ENCODE assay signal across 8 mouse cellular contexts in the genomic region with DNA sequence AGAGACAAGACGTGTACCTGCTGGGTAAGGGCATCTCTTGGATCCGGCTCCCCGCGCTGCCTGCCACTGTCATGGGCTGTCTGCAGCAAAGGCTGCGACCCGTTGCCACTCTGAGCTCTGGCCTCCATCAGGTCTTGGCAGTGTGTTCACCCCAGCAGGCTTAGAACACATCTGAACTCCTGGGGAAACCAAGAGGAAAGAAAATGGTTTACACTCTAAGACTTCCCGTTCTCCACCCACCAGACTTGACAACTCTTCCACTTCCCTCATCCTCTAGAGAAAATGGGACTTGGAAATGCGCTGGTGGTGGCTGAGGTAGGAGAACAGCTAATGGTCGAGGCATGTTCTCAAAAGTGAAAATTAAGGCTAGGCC. TPM values are rescaled to one million over a fixed set of nuclear protein-coding genes. Genes with fewer than 3 reads are reported as not detected.
A peak's percentile ranks its signal among the peaks of the same experiment; 100 is the strongest.
DNase-seq lines count a peak whose midpoint lies in the region; ATAC-seq and TF ChIP-seq lines count a peak whose summit lies in the region.

No protein-coding gene starts in this region.

- no peak for ATAC-seq in embryonic facial prominence, embryonic 11.5 days (replicated peaks; ENCODE audit: insufficient number of reproducible peaks, low FRiP score, low TSS enrichment, low read depth)
- ATAC-seq in hindbrain, embryonic 12.5 days (ENCODE audit: low FRiP score): no peak
- ATAC-seq in neural tube, embryonic 12.5 days (ENCODE audit: low FRiP score, low read depth): no peak

- H3K9ac ChIP-seq in embryonic facial prominence, embryonic 11.5 days (replicated peaks; ENCODE audit: low read length): peak overlapping the region; percentile 29
- peak overlapping the region; percentile 96 for H3K9ac ChIP-seq in hindbrain, embryonic 12.5 days
- peak overlapping the region; percentile 80 for H3K9ac ChIP-seq in neural tube, embryonic 12.5 days

- no peaks in the 10 kb centered on the region for H3K27me3 ChIP-seq in E14TG2a.4 (ENCODE audit: insufficient read depth, low read length)
- no peaks in the 10 kb centered on the region for H3K27me3 ChIP-seq in embryonic facial prominence, embryonic 11.5 days (ENCODE audit: control insufficient read depth, insufficient read depth, low read length)
- H3K27me3 ChIP-seq in hindbrain, embryonic 12.5 days: no peaks in the 10 kb centered on the region
- no peaks in the 10 kb centered on the region for H3K27me3 ChIP-seq in limb, embryonic 10.5 days (ENCODE audit: low read depth, poor library complexity, severe bottlenecking)
- no peaks in the 10 kb centered on the region for H3K27me3 ChIP-seq in neural tube, embryonic 12.5 days (replicated peaks)

- DNase-seq in heart, adult 11 months: peak; percentile 94
- DNase-seq in heart, adult 8-10 months (ENCODE audit: low spot score): no peak
- no peak for DNase-seq in embryonic facial prominence, embryonic 11.5 days (ENCODE audit: low spot score)
- peak; percentile 50 for DNase-seq in limb, embryonic 10.5 days (ENCODE audit: low spot score)
- no peak for DNase-seq in spleen, postnatal 10 days (ENCODE audit: low spot score in 2 of 2)

- H3K4me1 ChIP-seq in E14TG2a.4 (replicated peaks; ENCODE audit: low read depth, low read length): peaks cover 41% of the 10 kb centered on the region
- H3K4me1 ChIP-seq in embryonic facial prominence, embryonic 11.5 days (ENCODE audit: control insufficient read depth, insufficient read depth, low read length): no peaks in the 10 kb centered on the region; the same call in 1 of the 2 replicates
- H3K4me1 ChIP-seq in hindbrain, embryonic 12.5 days: peaks cover 18% of the 10 kb centered on the region
- H3K4me1 ChIP-seq in limb, embryonic 10.5 days: peaks cover 33% of the 10 kb centered on the region
- H3K4me1 ChIP-seq in neural tube, embryonic 12.5 days: peaks cover 20% of the 10 kb centered on the region

- H3K4me3 ChIP-seq in E14TG2a.4 (replicated peaks; ENCODE audit: low read length): peak overlapping the region; percentile 98
- H3K4me3 ChIP-seq in embryonic facial prominence, embryonic 11.5 days (ENCODE audit: low read depth, low read length): peak overlapping the region; percentile 89
- peak overlapping the region; percentile 79 for H3K4me3 ChIP-seq in hindbrain, embryonic 12.5 days
- peak overlapping the region; percentile 66 for H3K4me3 ChIP-seq in limb, embryonic 10.5 days
- peak overlapping the region; percentile 84 for H3K4me3 ChIP-seq in neural tube, embryonic 12.5 days

- peak overlapping the region; percentile 89 for H3K4me2 ChIP-seq in embryonic facial prominence, embryonic 11.5 days (ENCODE audit: low read depth, low read length)
- H3K4me2 ChIP-seq in hindbrain, embryonic 12.5 days (replicated peaks): peak overlapping the region; percentile 86
- H3K4me2 ChIP-seq in neural tube, embryonic 12.5 days (replicated peaks): peak overlapping the region; percentile 94

- 20% methylated on average over 9 of the region's 9 CpGs for WGBS in embryonic facial prominence, embryonic 11.5 days
- 26% methylated on average over 9 of the region's 9 CpGs for WGBS in hindbrain, embryonic 12.5 days
- WGBS in limb, embryonic 10.5 days: 17% methylated on average over 9 of the region's 9 CpGs
- WGBS in neural tube, embryonic 12.5 days: 20% methylated on average over 9 of the region's 9 CpGs

- no peak overlapping the region for H3K27ac ChIP-seq in embryonic facial prominence, embryonic 11.5 days (replicated peaks; ENCODE audit: low read depth, low read length)
- peak overlapping the region; percentile 48 for H3K27ac ChIP-seq in hindbrain, embryonic 12.5 days
- peak overlapping the region; percentile 92 for H3K27ac ChIP-seq in limb, embryonic 10.5 days
- H3K27ac ChIP-seq in neural tube, embryonic 12.5 days: no peak overlapping the region

- peaks cover 63% of the 10 kb centered on the region for H3K36me3 ChIP-seq in E14TG2a.4 (ENCODE audit: insufficient read depth, low read length)
- no peaks in the 10 kb centered on the region for H3K36me3 ChIP-seq in embryonic facial prominence, embryonic 11.5 days (replicated peaks; ENCODE audit: control insufficient read depth, insufficient read depth, low read depth, low read length)
- 0 out of 2 replicates have a peak, but pooled peaks cover 4% of the 10 kb centered on the region for H3K36me3 ChIP-seq in hindbrain, embryonic 12.5 days
- H3K36me3 ChIP-seq in limb, embryonic 10.5 days: peaks cover 41% of the 10 kb centered on the region
- peaks cover 7% of the 10 kb centered on the region; the same call in 1 of the 2 replicates for H3K36me3 ChIP-seq in neural tube, embryonic 12.5 days

- no peak for TF ChIP-seq CTCF in E14TG2a.4 (conservative IDR thresholded peaks at IDR 0.05; ENCODE audit: low read length)

- H3K9me3 ChIP-seq in E14TG2a.4 (ENCODE audit: low read length): no peaks in the 10 kb centered on the region
- H3K9me3 ChIP-seq in embryonic facial prominence, embryonic 11.5 days (replicated peaks; ENCODE audit: control insufficient read depth, low read length): no peaks in the 10 kb centered on the region
- H3K9me3 ChIP-seq in hindbrain, embryonic 12.5 days (replicated peaks): no peaks in the 10 kb centered on the region
- H3K9me3 ChIP-seq in limb, embryonic 10.5 days (replicated peaks): no peaks in the 10 kb centered on the region
- H3K9me3 ChIP-seq in neural tube, embryonic 12.5 days: no peaks in the 10 kb centered on the region

RNA-seq across cellular contexts. Expression of a gene that starts 3.0 kb away (rescaled TPM):
- total RNA-seq in heart, adult 8-10 months (2022): 10 to 100 TPM; 22.3 to 23.3 (median 22.4) TPM
- polyA plus RNA-seq in embryonic facial prominence, embryonic 11.5 days (2014; fragmentation: Nextera tagmentation; extraction: Ambion mirVana): 39.9 and 50.9 TPM in 2 replicates
- polyA plus RNA-seq in hindbrain, embryonic 12.5 days (2016; fragmentation: Nextera tagmentation; extraction: Ambion mirVana): 35.6 and 46.7 TPM in 2 replicates
- polyA plus RNA-seq in limb, embryonic 10.5 days (2016; fragmentation: Nextera tagmentation; extraction: Ambion mirVana): 36.2 and 43.4 TPM in 2 replicates
- polyA plus RNA-seq in neural tube, embryonic 12.5 days (2016; fragmentation: Nextera tagmentation; extraction: Ambion mirVana): 20.8 and 33.9 TPM in 2 replicates

Comparison
In these comparisons a context has a peak if more than half of its experiments do, and no peak if none do; other contexts are left out.
1. DNase-seq: peak in heart, adult 11 months (single experiment) and limb, embryonic 10.5 days (single experiment); none in heart, adult 8-10 months (single experiment), embryonic facial prominence, embryonic 11.5 days (single experiment) and spleen, postnatal 10 days (0 of 2).
2. H3K27ac ChIP-seq: peak in hindbrain, embryonic 12.5 days (single experiment) and limb, embryonic 10.5 days (single experiment); none in embryonic facial prominence, embryonic 11.5 days (single experiment) and neural tube, embryonic 12.5 days (single experiment).
3. H3K9ac ChIP-seq: peak in every context shown above with its lines; median percentile 96 in hindbrain, embryonic 12.5 days; 80 in neural tube, embryonic 12.5 days; 29 in embryonic facial prominence, embryonic 11.5 days.
4. Peak in every context shown above with its lines, with median percentiles within 50 percentile points of each other: H3K4me3 ChIP-seq and H3K4me2 ChIP-seq.